Mouse (Mus musculus): ENCODE data around the gene Grk6.

GRCm38 (mm10) chr13:55505810-55506209 is 60.9 kb downstream of the Grk6 start:
- no peak for TF ChIP-seq POLR2A (IDR thresholded peaks at IDR 0.05; ENCODE audit: low read depth, low read length)
- no peak for TF ChIP-seq CTCF (IDR thresholded peaks at IDR 0.05; ENCODE audit: borderline replicate concordance, insufficient read depth, low read length)

Measured in embryonic fibroblast, embryonic 13.5 days (primary cell).